Mouse (Mus musculus): ENCODE measurements at regions not wholly inside any gene's neighbourhood (a gene's known extent, or its start where the extent isn't known, plus 50 kb on each side); places are given as distances from the start of the nearest gene placed in this dataset.

DNA sequence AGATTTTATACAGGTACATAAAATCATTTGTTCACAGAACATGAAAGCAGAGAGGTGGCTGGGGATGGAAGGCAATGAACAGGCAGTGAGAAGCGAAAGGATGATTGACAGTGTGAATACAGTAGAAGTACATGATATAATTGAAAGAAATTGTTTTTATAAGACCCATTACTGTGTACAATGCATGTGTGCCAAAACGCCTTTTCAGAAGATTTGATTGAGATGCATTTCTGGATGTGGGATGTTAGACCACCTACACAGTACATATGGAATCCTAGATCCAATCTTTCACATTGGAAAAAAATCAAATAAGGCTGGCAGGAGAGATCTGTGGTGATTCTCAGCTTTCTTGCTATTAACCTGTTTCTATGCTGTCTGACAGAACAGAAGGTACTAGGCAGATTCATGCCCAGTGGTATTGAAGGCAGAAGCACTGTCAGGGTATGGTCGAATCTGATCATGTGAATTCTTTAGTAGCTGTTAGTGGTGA, 358.9 kb downstream of the Frk start:
- no peak for TF ChIP-seq GATA1 (IDR thresholded peaks at IDR 0.05; ENCODE audit: borderline replicate concordance, low read length)
- TF ChIP-seq FLI1 (IDR thresholded peaks at IDR 0.05; ENCODE audit: low read length): no peak

Data from megakaryocyte, embryonic 14.5 days (primary cell).